Mouse (Mus musculus) neural tube, postnatal 0 days (tissue): ENCODE data around the gene Galm. TPM values are rescaled to one million over a fixed set of nuclear protein-coding genes. Genes with fewer than 3 reads are reported as not detected.

ENCODE experiments used
- polyA plus RNA-seq: library from polyadenylated mRNA; unstranded; fragments of >200 nt; fragmentation: Nextera tagmentation; extraction: Ambion mirVana; gene quantifications from 2 replicates; pipeline ENCODE4 v1.2.1, GENCODE M21; 2015

Galm gene
- polyA plus RNA-seq: 2.5 and 2.9 TPM in 2 replicates

GRCm38 (mm10) chr17:80127331-80128251 lies at the start of gene Galm:
Gene Galm, plus strand, starts transcription at chr17:80127471.

GRCm38 (mm10) chr17:80206671-80207581 lies 79.7 kb downstream of the Galm start, which contains the start of the genes Srsf7 and Ttc39d:
Gene Srsf7, minus strand, starts transcription at chr17:80207307.
Gene Ttc39d, plus strand, starts transcription at chr17:80207460.

GRCm38 (mm10) chr17:80224326-80225116 lies 97.2 kb downstream of the Galm start, which contains the start of gene Gemin6:
Gene Gemin6, plus strand, starts transcription at chr17:80224441.

Other genes with a start within 250 kb of the Galm start
- 34.8 and 35.4 TPM in 2 replicates for gene Atl2, start 231.3 kb upstream of the Galm start, polyA plus RNA-seq
- 41.3 and 43.3 TPM in 2 replicates for gene Hnrnpll, start 65.1 kb upstream of the Galm start, polyA plus RNA-seq
- 207 and 218 TPM in 2 replicates for gene Srsf7, start 79.8 kb downstream of the Galm start, polyA plus RNA-seq
- gene Ttc39d, start 80.0 kb downstream of the Galm start, polyA plus RNA-seq: 0.11 TPM in 1 of 2 replicates, not detected in the other
- 18.0 and 18.9 TPM in 2 replicates for gene Gemin6, start 97.0 kb downstream of the Galm start, polyA plus RNA-seq
- gene Morn2, start 162.7 kb downstream of the Galm start, polyA plus RNA-seq: 47.7 and 52.4 TPM in 2 replicates
- 30.1 and 34.1 TPM in 2 replicates for gene Dhx57, start 163.0 kb downstream of the Galm start, polyA plus RNA-seq
- gene Arhgef33, start 179.9 kb downstream of the Galm start, polyA plus RNA-seq: 1.5 and 3.1 TPM in 2 replicates
- gene Gm10190, start 246.1 kb downstream of the Galm start, polyA plus RNA-seq: 1.7 TPM in 2 replicates